Mouse (Mus musculus) neutrophil, adult 83 days (primary cell): ENCODE data around the gene Rsbn1. TPM values are rescaled to one million over a fixed set of nuclear protein-coding genes. Genes with fewer than 3 reads are reported as not detected.

ENCODE experiments used
- total RNA-seq, 2 experiments: library from RNA; stranded (reverse); gene quantifications; one replicate each; pipeline ENCODE4 v1.2.4; 2023

Rsbn1 gene
- 10 to 100 TPM; 19.5 to 21.8 TPM for total RNA-seq

GRCm38 (mm10) chr3:103914010-103914669 lies at the start of gene Rsbn1:
TSS of gene Rsbn1 (plus strand) at chr3:103914120.

GRCm38 (mm10) chr3:103967861-103968691 lies 54.2 kb downstream of the Rsbn1 start, which contains the start of gene Phtf1:
TSS of gene Phtf1 (plus strand) at chr3:103968110.

Other genes with a start within 250 kb of the Rsbn1 start
- gene Olfml3, start 176.1 kb upstream of the Rsbn1 start, total RNA-seq = 1 to 10 TPM; 4.7 to 6.1 TPM
- gene Gm10964, start 174.8 kb upstream of the Rsbn1 start, total RNA-seq = not detected
- 100 to 1,000 TPM; 377 to 417 TPM for gene Hipk1, start 122.6 kb upstream of the Rsbn1 start, total RNA-seq
- 10 to 100 TPM; 51.9 to 71.4 TPM for gene Dclre1b, start 104.7 kb upstream of the Rsbn1 start, total RNA-seq
- 10 to 100 TPM; 17.3 to 18.5 TPM for gene Ap4b1, start 104.6 kb upstream of the Rsbn1 start, total RNA-seq
- under 1 TPM; 0.39 to 0.64 TPM for gene Gm43064, start 104.5 kb upstream of the Rsbn1 start, total RNA-seq
- 1 to 10 TPM; 1.7 to 4.3 TPM for gene Bcl2l15, start 81.5 kb upstream of the Rsbn1 start, total RNA-seq
- 10 to 100 TPM; 59.9 to 62.3 TPM for gene Ptpn22, start 54.3 kb upstream of the Rsbn1 start, total RNA-seq
- gene Phtf1, start 54.0 kb downstream of the Rsbn1 start, total RNA-seq = 10 to 100 TPM; 10.3 to 11.2 TPM